Mouse (Mus musculus): ENCODE results near the gene Ccer2.

DNA sequence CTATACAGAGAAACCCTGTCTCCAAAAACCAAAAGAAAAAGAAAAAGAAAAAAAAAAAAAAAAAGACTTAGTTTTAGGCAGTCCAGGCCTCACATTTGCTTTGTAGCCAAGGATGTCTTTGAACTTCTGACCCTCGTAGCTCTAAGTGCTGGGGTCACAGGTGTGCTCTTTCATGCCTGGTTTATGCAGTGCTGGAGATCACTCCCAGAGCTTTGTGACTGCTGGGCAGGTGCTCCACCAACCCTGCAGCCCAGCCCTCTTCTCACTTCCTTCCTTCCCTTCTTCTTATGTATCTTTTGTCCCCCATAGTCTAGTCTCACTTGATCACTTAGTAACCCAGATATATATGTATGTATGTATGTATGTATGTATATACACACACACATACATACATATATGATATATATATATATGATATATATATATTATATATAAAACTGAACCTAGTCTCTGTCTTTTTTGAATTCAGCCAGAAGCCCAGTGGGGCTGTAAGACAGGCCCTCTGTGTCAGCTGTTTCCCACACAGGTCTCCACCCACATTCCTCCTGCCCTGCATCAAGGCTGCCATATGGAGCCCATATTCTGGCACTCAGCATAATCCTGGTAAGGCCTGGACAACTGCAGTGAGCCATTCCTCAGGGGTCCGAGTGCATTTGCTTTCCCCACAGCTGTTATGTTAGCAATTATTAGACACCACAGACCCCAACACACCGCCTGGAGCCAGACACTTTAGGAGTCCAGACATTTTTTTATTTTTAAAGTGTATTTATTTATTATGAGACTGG, 35.0 kb upstream of the Ccer2 start:
- TF ChIP-seq POLR2A (IDR thresholded peaks at IDR 0.05; ENCODE audit: extremely low read depth, insufficient read depth, low read length) (no peak), CTCF (IDR thresholded peaks at IDR 0.05; ENCODE audit: extremely low read depth, insufficient read depth, low read length) (no peak)

All from cortical plate, adult 2 months (tissue).